Mouse (Mus musculus) kidney, adult 2 months (tissue): ENCODE measurements at regions not wholly inside any gene's neighbourhood (a gene's known extent, or its start where the extent isn't known, plus 50 kb on each side); places are given as distances from the start of the nearest gene placed in this dataset.
"Not testable (repeated sequence)": the region's sequence is repeated elsewhere in the genome, so short reads cannot be mapped to it uniquely, and the experiment has no call there.

Experiments
- CTCF ChIP-seq: fragments of 200-500 bp; conservative IDR thresholded peaks from 2 replicates; pipeline ENCODE4 v1.5.1; 2011; ENCODE audit warnings: low read depth, mild to moderate bottlenecking, control low read depth, low read length, moderate library complexity, mixed read lengths; ENCODE audit not compliant: insufficient read depth, insufficient read length
- POLR2A ChIP-seq: fragments of 200-500 bp; IDR thresholded peaks from one replicate; pipeline ENCODE4 v1.6.1; 2011; ENCODE audit warnings: low read depth, low read length, control low read depth

GRCm38 (mm10) chr6:99904044-99904443 is 177.9 kb upstream of the Prok2 start:
- TF ChIP-seq CTCF, result peak; percentile 72
- TF ChIP-seq POLR2A, result not testable (repeated sequence)
